Mouse (Mus musculus) liver, embryonic 14.5 days (tissue): ENCODE data around the gene Hsp90ab1.

Source experiments
- CTCF ChIP-seq: IDR thresholded peaks from 2 replicates; pipeline ENCODE4 v1.5.1; 2016; ENCODE audit warnings: antibody characterized with exemption, low read depth, control low read depth
- EP300 ChIP-seq: IDR thresholded peaks from 2 replicates; pipeline ENCODE4 v1.6.1; 2016; ENCODE audit warnings: antibody characterized with exemption, low read depth

- TF ChIP-seq CTCF (peak; percentile 93), EP300 (no peak)
Measured at GRCm38 (mm10) chr17:45563655-45564530, 9.2 kb downstream of the Hsp90ab1 start, which contains the start of gene Slc35b2.
